Mouse (Mus musculus) lung, embryonic 14.5 days (tissue): ENCODE results near the gene Unc45a. TPM values are rescaled to one million over a fixed set of nuclear protein-coding genes. Genes with fewer than 3 reads are reported as not detected.

Source experiments
- ATAC-seq: fragments of 200-750 bp; cut with Nextera tagmentation; 2 replicates; pipeline ENCODE4 v1.8.0; 2017; ENCODE audit warnings: mild to moderate bottlenecking, moderate TSS enrichment, moderate library complexity; ENCODE audit not compliant: insufficient read depth
- DNase-seq: peaks from one replicate; pipeline ENCODE4 v3.0.0-alpha.2; 2015
- H3K27ac ChIP-seq: fragments of 300-500 bp; sonication (generic); 2 replicates; pipeline ENCODE4 v1.5.1; 2014; ENCODE audit warnings: low read depth, mild to moderate bottlenecking, moderate library complexity
- H3K27me3 ChIP-seq: fragments of 300-500 bp; sonication (generic); 2 replicates; pipeline ENCODE4 v1.6.1; 2014; ENCODE audit warnings: low read length, control low read depth; ENCODE audit not compliant: insufficient read depth
- H3K36me3 ChIP-seq: fragments of 300-500 bp; sonication (generic); 2 replicates; pipeline ENCODE4 v1.6.1; 2014; ENCODE audit warnings: control low read depth; ENCODE audit not compliant: insufficient read depth
- H3K4me1 ChIP-seq: fragments of 300-500 bp; sonication (generic); 2 replicates; pipeline ENCODE4 v1.6.1; 2014; ENCODE audit warnings: antibody characterized with exemption, control low read depth; ENCODE audit not compliant: insufficient read depth
- H3K4me2 ChIP-seq: fragments of 300-500 bp; sonication (generic); 2 replicates; pipeline ENCODE4 v1.6.1; 2014; ENCODE audit warnings: mild to moderate bottlenecking
- H3K4me3 ChIP-seq: fragments of 300-500 bp; sonication (generic); 2 replicates; pipeline ENCODE4 v1.5.1; 2014; ENCODE audit warnings: low read depth, low read length
- H3K9ac ChIP-seq: fragments of 300-500 bp; sonication (generic); 2 replicates; pipeline ENCODE4 v1.6.1; 2014
- H3K9me3 ChIP-seq: fragments of 300-500 bp; sonication (generic); 2 replicates; pipeline ENCODE4 v1.6.1; 2016; ENCODE audit warnings: low read depth, low read length, control low read depth
- CTCF ChIP-seq: IDR thresholded peaks from 2 replicates; pipeline ENCODE4 v1.5.1; 2016; ENCODE audit warnings: antibody characterized with exemption, low read depth
- WGBS: fragments of 180-500 bp; shearing (Covaris S2); extraction: QIAGEN DNeasy Blood & Tissue Kit; methylation state at CpG from one replicate; pipeline ENCODE4 v1.1.7; 2014; 5-methylcytosine and 5-hydroxymethylcytosine counted together
- polyA plus RNA-seq: library from polyadenylated mRNA; unstranded; fragments of >200 nt; fragmentation: Nextera tagmentation; extraction: Ambion mirVana; gene quantifications from 2 replicates; pipeline ENCODE4 v1.2.1, GENCODE M21; 2014

Gene Unc45a
- polyA plus RNA-seq, 1 experiment from 2014 or later = 34.3 TPM

GRCm38 (mm10) chr7:80368009-80368408, 27.2 kb upstream of the Unc45a start:
- 84% methylated on average over 9 of the region's 9 CpGs for WGBS
- Histone ChIP-seq H3K9me3 (no peaks in the 10 kb centered on the region), H3K4me3 (no peak overlapping the region), H3K36me3 (peaks cover 50% of the 10 kb centered on the region), H3K4me1 (peaks cover 5% of the 10 kb centered on the region; the same call in 1 of the 2 replicates), H3K4me2 (no peak overlapping the region), H3K27me3 (no peaks in the 10 kb centered on the region), H3K9ac (no peak overlapping the region), H3K27ac (no peak overlapping the region)
- ATAC-seq (no peak), DNase-seq (no peak)
- TF ChIP-seq CTCF = no peak

- ATAC-seq = no peak
- H3K9ac ChIP-seq = no peak overlapping the region
- H3K27me3 ChIP-seq = no peaks in the 10 kb centered on the region
- H3K36me3 ChIP-seq = peaks cover 58% of the 10 kb centered on the region
- no peak overlapping the region for H3K4me2 ChIP-seq
- 97% methylated on average over 7 of the region's 7 CpGs for WGBS
- no peak for TF ChIP-seq CTCF
- DNase-seq = no peak
- H3K4me3 ChIP-seq = no peak overlapping the region
- peaks cover 5% of the 10 kb centered on the region; the same call in 1 of the 2 replicates for H3K4me1 ChIP-seq
- H3K27ac ChIP-seq = no peak overlapping the region
- no peaks in the 10 kb centered on the region for H3K9me3 ChIP-seq
Measured at GRCm38 (mm10) chr7:80367232-80367631, 26.4 kb upstream of the Unc45a start.

GRCm38 (mm10) chr7:80365759-80366158, 25.0 kb upstream of the Unc45a start:
- Histone ChIP-seq H3K4me2 (no peak overlapping the region), H3K9ac (no peak overlapping the region), H3K9me3 (no peaks in the 10 kb centered on the region), H3K27me3 (no peaks in the 10 kb centered on the region), H3K4me3 (no peak overlapping the region), H3K27ac (no peak overlapping the region), H3K4me1 (peaks cover 5% of the 10 kb centered on the region; the same call in 1 of the 2 replicates), H3K36me3 (peaks cover 72% of the 10 kb centered on the region)
- no peak for TF ChIP-seq CTCF
- DNase-seq (peak; percentile 55), ATAC-seq (no peak)
- 69% methylated on average over 2 of the region's 2 CpGs for WGBS

GRCm38 (mm10) chr7:80360435-80360834, 19.6 kb upstream of the Unc45a start:
- ATAC-seq (no peak), DNase-seq (no peak)
- Histone ChIP-seq H3K4me3 (no peak overlapping the region), H3K9me3 (no peaks in the 10 kb centered on the region), H3K36me3 (peaks cover 90% of the 10 kb centered on the region), H3K4me1 (no peaks in the 10 kb centered on the region), H3K27me3 (no peaks in the 10 kb centered on the region), H3K4me2 (no peak overlapping the region), H3K27ac (no peak overlapping the region), H3K9ac (no peak overlapping the region)
- WGBS = 48% methylated on average over 3 of the region's 3 CpGs
- no peak for TF ChIP-seq CTCF

GRCm38 (mm10) chr7:80358039-80358438, 17.2 kb upstream of the Unc45a start:
- H3K27ac ChIP-seq = no peak overlapping the region
- peaks cover 89% of the 10 kb centered on the region for H3K36me3 ChIP-seq
- WGBS = 80% methylated on average over 4 of the region's 4 CpGs
- TF ChIP-seq CTCF = no peak
- H3K4me2 ChIP-seq = no peak overlapping the region
- DNase-seq (no peak), ATAC-seq (no peak)
- no peak overlapping the region for H3K4me3 ChIP-seq
- no peaks in the 10 kb centered on the region for H3K9me3 ChIP-seq
- no peak overlapping the region for H3K9ac ChIP-seq
- no peaks in the 10 kb centered on the region for H3K4me1 ChIP-seq
- no peaks in the 10 kb centered on the region for H3K27me3 ChIP-seq

GRCm38 (mm10) chr7:80357156-80357555, 16.4 kb upstream of the Unc45a start:
- Histone ChIP-seq H3K27me3 (no peaks in the 10 kb centered on the region), H3K27ac (no peak overlapping the region), H3K4me2 (no peak overlapping the region), H3K4me1 (no peaks in the 10 kb centered on the region), H3K9me3 (no peaks in the 10 kb centered on the region), H3K9ac (no peak overlapping the region), H3K4me3 (no peak overlapping the region), H3K36me3 (peaks cover 85% of the 10 kb centered on the region)
- 75% methylated on average over 8 of the region's 8 CpGs for WGBS
- no peak for TF ChIP-seq CTCF
- ATAC-seq = no peak
- DNase-seq = no peak

GRCm38 (mm10) chr7:80356351-80356750, 15.5 kb upstream of the Unc45a start:
- H3K36me3 ChIP-seq = peaks cover 81% of the 10 kb centered on the region
- no peak for DNase-seq
- 89% methylated on average over 13 of the region's 13 CpGs for WGBS
- ATAC-seq = no peak
- H3K4me2 ChIP-seq = no peak overlapping the region
- H3K4me3 ChIP-seq = no peak overlapping the region
- no peaks in the 10 kb centered on the region for H3K9me3 ChIP-seq
- no peaks in the 10 kb centered on the region for H3K27me3 ChIP-seq
- no peak overlapping the region for H3K9ac ChIP-seq
- no peaks in the 10 kb centered on the region for H3K4me1 ChIP-seq
- TF ChIP-seq CTCF = no peak
- no peak overlapping the region for H3K27ac ChIP-seq

- 94% methylated on average over 8 of the region's 8 CpGs for WGBS
- no peak overlapping the region for H3K27ac ChIP-seq
- H3K27me3 ChIP-seq = no peaks in the 10 kb centered on the region
- DNase-seq (no peak), ATAC-seq (no peak)
- TF ChIP-seq CTCF = no peak
- no peak overlapping the region for H3K4me2 ChIP-seq
- H3K9me3 ChIP-seq = no peaks in the 10 kb centered on the region
- H3K4me1 ChIP-seq = no peaks in the 10 kb centered on the region
- H3K36me3 ChIP-seq = peaks cover 63% of the 10 kb centered on the region
- H3K9ac ChIP-seq = no peak overlapping the region
- H3K4me3 ChIP-seq = no peak overlapping the region
Measured at GRCm38 (mm10) chr7:80352920-80353319, 12.1 kb upstream of the Unc45a start.
